10 mouse cellular contexts compared by ENCODE assay signal in genomic region chr4:58578488-58578887, GRCm38 (mm10). TPM values are rescaled to one million over a fixed set of nuclear protein-coding genes. Genes with fewer than 3 reads are reported as not detected.
A peak's percentile ranks its signal among the peaks of the same experiment; 100 is the strongest.
DNase-seq lines count a peak whose midpoint lies in the region; ATAC-seq and TF ChIP-seq lines count a peak whose summit lies in the region.
"Had no signal": no experiment of that assay in that cellular context is flagged by ENCODE, and none has a peak within 500 bp of the region (broad histone marks: within the 10 kb centered on the region; RNA-seq: fewer than 3 reads in every experiment).

No protein-coding gene starts in this region.

- no peak overlapping the region for H3K4me2 ChIP-seq in kidney, postnatal 0 days (ENCODE audit: low read length)
- no peak overlapping the region for H3K4me2 ChIP-seq in forebrain, embryonic 13.5 days

- H3K9me3 ChIP-seq in kidney, postnatal 0 days (replicated peaks; ENCODE audit: low read length): no peaks in the 10 kb centered on the region
- no peaks in the 10 kb centered on the region for H3K9me3 ChIP-seq in forebrain, embryonic 13.5 days (replicated peaks)
- H3K9me3 ChIP-seq: hindbrain, embryonic 10.5 days had no signal

- no peak overlapping the region for H3K27ac ChIP-seq in kidney, postnatal 0 days
- no peak overlapping the region for H3K27ac ChIP-seq in forebrain, embryonic 13.5 days
- H3K27ac ChIP-seq: hindbrain, embryonic 10.5 days had no signal

- H3K4me3 ChIP-seq in kidney, postnatal 0 days (replicated peaks; ENCODE audit: low read depth, low read length): no peak overlapping the region
- H3K4me3 ChIP-seq in forebrain, embryonic 13.5 days: no peak overlapping the region
- H3K4me3 ChIP-seq: hindbrain, embryonic 10.5 days had no signal

- H3K4me1 ChIP-seq in kidney, postnatal 0 days (replicated peaks; ENCODE audit: insufficient read depth, low read length): no peaks in the 10 kb centered on the region
- H3K4me1 ChIP-seq in forebrain, embryonic 13.5 days: no peaks in the 10 kb centered on the region

- ATAC-seq in kidney, postnatal 0 days (replicated peaks; ENCODE audit: low FRiP score, low read depth): peak; percentile 76; the same call in 1 of the 2 replicates
- ATAC-seq in erythroblast, adult 5-6 weeks (replicated peaks; ENCODE audit: low FRiP score, poor library complexity, severe bottlenecking): no peak
- ATAC-seq in forebrain, embryonic 13.5 days: no peak
- no peak for ATAC-seq in monocyte, adult 5-6 weeks (replicated peaks; ENCODE audit: insufficient number of reproducible peaks, low FRiP score, low TSS enrichment, poor library complexity, severe bottlenecking)
- ATAC-seq: midbrain, embryonic 16.5 days had no signal

- 0 out of 2 replicates have a peak, but pooled peaks have one; percentile 23 for TF ChIP-seq CTCF in kidney, postnatal 0 days (IDR thresholded peaks at IDR 0.05; ENCODE audit: low read depth)

- WGBS in kidney, postnatal 0 days: 29% methylated on average over 2 of the region's 2 CpGs
- whole genome bisulfite sequencing in forebrain, embryonic 13.5 days: 52% methylated on average over 2 of the region's 2 CpGs

- peak; percentile 54 for DNase-seq in embryo, embryonic 10 days (ENCODE audit: low spot score)
- peak; percentile 52 for DNase-seq in heart, adult 8-10 months (ENCODE audit: low spot score)
- peak; percentile 86 for DNase-seq in kidney, postnatal 0 days (ENCODE audit: low spot score)
- peak; percentile 72 for DNase-seq in mesoderm, embryonic 11.5 days (ENCODE audit: low read depth, low spot score)
- DNase-seq: right cerebral cortex, postnatal 4 days had no signal

- no peaks in the 10 kb centered on the region for H3K27me3 ChIP-seq in kidney, postnatal 0 days (ENCODE audit: insufficient read depth, low read length)
- H3K27me3 ChIP-seq in forebrain, embryonic 13.5 days: no peaks in the 10 kb centered on the region

- H3K9ac ChIP-seq in kidney, postnatal 0 days (ENCODE audit: low read depth, low read length): no peak overlapping the region
- H3K9ac ChIP-seq in forebrain, embryonic 13.5 days: no peak overlapping the region

- no peaks in the 10 kb centered on the region for H3K36me3 ChIP-seq in kidney, postnatal 0 days (ENCODE audit: insufficient read depth, low read length)
- H3K36me3 ChIP-seq in forebrain, embryonic 13.5 days (ENCODE audit: poor library complexity, severe bottlenecking): no peaks in the 10 kb centered on the region
- H3K36me3 ChIP-seq: hindbrain, embryonic 10.5 days had no signal

RNA-seq across cellular contexts. Expression of gene Lpar1, which starts 24.8 kb away (rescaled TPM):
- total RNA-seq in heart, adult 8-10 months (2022): 1 to 10 TPM; 5.8 to 8.2 (median 7.0) TPM
- polyA plus RNA-seq in kidney, postnatal 0 days (2015; fragmentation: Nextera tagmentation; extraction: Ambion mirVana): 23.1 and 24.9 TPM in 2 replicates
- total RNA-seq in erythroblast, adult 5-6 weeks (2015; ENCODE audit: low replicate concordance): 0.58 TPM in 1 of 2 replicates, not detected in the other
- total RNA-seq in erythroblast, adult 5-6 weeks (2017; ENCODE audit: low replicate concordance): 0.17 TPM in 1 of 2 replicates, not detected in the other
- polyA plus RNA-seq in forebrain, embryonic 13.5 days (2015; fragmentation: Nextera tagmentation; extraction: Ambion mirVana): 29.9 and 35.7 TPM in 2 replicates
- 0.19 TPM in 1 of 3 replicates, not detected in the others for total RNA-seq in monocyte, adult 5-6 weeks (2017)
